Mouse (Mus musculus) myocyte (in vitro differentiated cells): ENCODE measurements around the gene Usp48.

Source experiments
- CEBPB ChIP-seq: IDR thresholded peaks from 2 replicates; pipeline ENCODE4 v1.6.1; 2011; ENCODE audit warnings: mild to moderate bottlenecking, moderate library complexity; ENCODE audit not compliant: poor library complexity, insufficient read depth, severe bottlenecking
- E2F4 ChIP-seq: IDR thresholded peaks from one replicate; pipeline ENCODE4 v1.6.1; 2011; ENCODE audit warnings: mild to moderate bottlenecking, control low read depth, moderate library complexity; ENCODE audit not compliant: insufficient read depth
- MYOD1 ChIP-seq, 3 experiments: IDR thresholded peaks; one replicate each; pipeline ENCODE4 v1.6.1; 2011; ENCODE audit warnings: control low read depth in 2 of 3, low read depth in 2 of 3, mild to moderate bottlenecking in 2 of 3, moderate library complexity in 1 of 3; ENCODE audit not compliant: insufficient read length in 2 of 3, control insufficient read depth in 1 of 3
- MYOG ChIP-seq, 3 experiments: IDR thresholded peaks; one replicate each; pipeline ENCODE4 v1.6.1; 2011; ENCODE audit warnings: control low read depth in 2 of 3, low read depth in 2 of 3, mild to moderate bottlenecking in 2 of 3; ENCODE audit not compliant: insufficient read length in 2 of 3, control insufficient read depth in 1 of 3, insufficient read depth in 1 of 3
- POLR2A ChIP-seq: IDR thresholded peaks from one replicate; pipeline ENCODE4 v1.6.1; 2011; ENCODE audit warnings: low read depth, mild to moderate bottlenecking, control low read depth, moderate library complexity; ENCODE audit not compliant: insufficient read length
- POLR2AphosphoS2 ChIP-seq: IDR thresholded peaks from one replicate; pipeline ENCODE4 v1.6.1; 2011; ENCODE audit warnings: low read depth, control low read depth; ENCODE audit not compliant: insufficient read length
- SRF ChIP-seq: IDR thresholded peaks from one replicate; pipeline ENCODE4 v1.6.1; 2011; ENCODE audit warnings: low read depth; ENCODE audit not compliant: control insufficient read depth, insufficient read length
- TCF12 ChIP-seq: IDR thresholded peaks from one replicate; pipeline ENCODE4 v1.6.1; 2011; ENCODE audit warnings: mild to moderate bottlenecking, control low read depth; ENCODE audit not compliant: poor library complexity, insufficient read depth, severe bottlenecking
- TCF3 ChIP-seq: IDR thresholded peaks from one replicate; pipeline ENCODE4 v1.6.1; 2011; ENCODE audit warnings: low read depth, control low read depth; ENCODE audit not compliant: insufficient read length

GRCm38 (mm10) chr4:137590961-137591360, 2.6 kb upstream of the Usp48 start:
- TF ChIP-seq POLR2A (no peak), CEBPB (no peak), TCF12 (no peak), POLR2AphosphoS2 (no peak), MYOD1 (IDR thresholded peaks at IDR 0.05; ENCODE audit: control insufficient read depth in 1 of 3, insufficient read length in 2 of 3, low read depth in 2 of 3) (no peak), E2F4 (no peak), SRF (no peak), MYOG (IDR thresholded peaks at IDR 0.05; ENCODE audit: control insufficient read depth in 1 of 3, insufficient read depth in 1 of 3, insufficient read length in 2 of 3, low read depth in 2 of 3) (no peak), TCF3 (no peak)
